Mouse (Mus musculus) cerebellum, adult 2 months (tissue): Measurements from ENCODE around the gene Psmd7. TPM values are rescaled to one million over a fixed set of nuclear protein-coding genes. Genes with fewer than 3 reads are reported as not detected.
A peak's percentile ranks its signal among the peaks of the same experiment; 100 is the strongest.
"Not testable (repeated sequence)": the region's sequence is repeated elsewhere in the genome, so short reads cannot be mapped to it uniquely, and the experiment has no call there.

Experiments used
- DNase-seq, 2 experiments: peaks; one replicate each; pipeline ENCODE4 v3.0.0; 2021
- H3K27ac ChIP-seq: fragments of 200-500 bp; 2 replicates; pipeline ENCODE4 v1.5.1; 2012; ENCODE audit warnings: low read length, control low read depth, inconsistent platforms; ENCODE audit not compliant: insufficient read depth
- H3K27me3 ChIP-seq: fragments of 200-500 bp; 2 replicates; pipeline ENCODE4 v1.6.1; 2012; ENCODE audit warnings: inconsistent platforms, mild to moderate bottlenecking, low read length, moderate library complexity; ENCODE audit not compliant: control insufficient read depth, insufficient read depth
- H3K4me1 ChIP-seq: fragments of 200-500 bp; 2 replicates; pipeline ENCODE4 v1.6.1; 2011; ENCODE audit warnings: low read length; ENCODE audit not compliant: control insufficient read depth, insufficient read depth
- H3K4me3 ChIP-seq: fragments of 200-500 bp; replicated peaks from 2 replicates; pipeline ENCODE3; 2011; ENCODE audit warnings: mild to moderate bottlenecking, low read depth, low read length, control low read depth; ENCODE audit not compliant: insufficient read depth
- CTCF ChIP-seq: fragments of 200-500 bp; IDR thresholded peaks from 2 replicates; pipeline ENCODE4 v1.5.1; 2011; ENCODE audit warnings: low read depth, mild to moderate bottlenecking, control low read depth, low read length, moderate library complexity, borderline replicate concordance; ENCODE audit not compliant: insufficient read depth
- POLR2A ChIP-seq: fragments of 200-500 bp; IDR thresholded peaks from 2 replicates; pipeline ENCODE4 v1.6.1; 2011; ENCODE audit warnings: low read length, control low read depth, borderline replicate concordance; ENCODE audit not compliant: insufficient read depth
- WGBS: fragments of 180-500 bp; shearing (Covaris S2); methylation state at CpG from one replicate; pipeline ENCODE4 v1.1.7; 2018; 5-methylcytosine and 5-hydroxymethylcytosine counted together
- polyA plus RNA-seq: library from polyadenylated mRNA; depleted of rRNA; stranded (reverse); fragments of >200 nt; gene quantifications from 2 replicates; pipeline ENCODE4 v1.2.3, GENCODE M21; 2012; rRNA removed

Psmd7 gene
- polyA plus RNA-seq, result 108 and 116 TPM in 2 replicates

DNA sequence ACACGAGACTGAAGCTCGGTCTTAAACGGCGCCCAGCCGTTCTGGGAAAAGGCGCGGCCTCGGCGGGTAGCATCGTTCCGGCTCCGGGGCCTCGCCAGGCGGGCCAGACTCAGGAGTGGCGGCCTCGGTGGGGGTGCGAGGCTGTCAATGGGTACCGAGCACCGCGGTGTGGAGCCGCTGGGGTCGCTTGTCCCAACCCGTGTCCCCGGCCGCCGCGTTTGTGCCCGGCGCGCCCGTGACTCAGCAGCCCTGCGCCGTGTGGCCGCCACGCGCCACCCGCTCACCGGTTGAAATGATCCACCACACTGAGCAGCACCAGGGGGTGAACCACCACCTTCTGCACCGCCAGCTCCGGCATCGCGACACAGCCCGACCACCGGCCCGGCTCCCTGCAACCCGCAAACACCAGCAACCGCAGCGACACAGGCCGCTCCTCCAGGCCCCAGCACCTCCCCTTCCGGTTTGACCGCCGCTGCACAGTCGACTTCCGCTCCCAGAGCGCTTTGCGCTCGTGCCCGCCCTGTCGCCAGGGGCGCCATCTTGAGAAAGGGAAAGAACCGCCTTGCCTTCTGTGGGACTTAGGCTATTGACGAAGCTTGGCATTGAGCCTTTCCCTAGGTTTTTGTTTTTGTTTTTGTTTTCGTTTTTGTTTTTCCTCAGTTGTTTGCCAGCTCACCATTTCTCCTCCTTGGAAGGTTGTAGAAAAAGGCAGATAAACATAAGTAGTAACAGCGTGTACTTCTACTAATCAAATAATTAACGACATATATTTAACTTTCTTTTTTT, at the start of gene Psmd7:
Gene Psmd7, minus strand, starts transcription at position 470 of the 786 bp plus-strand sequence.
- TF ChIP-seq CTCF (no peak), POLR2A (peak; percentile 91)

DNA sequence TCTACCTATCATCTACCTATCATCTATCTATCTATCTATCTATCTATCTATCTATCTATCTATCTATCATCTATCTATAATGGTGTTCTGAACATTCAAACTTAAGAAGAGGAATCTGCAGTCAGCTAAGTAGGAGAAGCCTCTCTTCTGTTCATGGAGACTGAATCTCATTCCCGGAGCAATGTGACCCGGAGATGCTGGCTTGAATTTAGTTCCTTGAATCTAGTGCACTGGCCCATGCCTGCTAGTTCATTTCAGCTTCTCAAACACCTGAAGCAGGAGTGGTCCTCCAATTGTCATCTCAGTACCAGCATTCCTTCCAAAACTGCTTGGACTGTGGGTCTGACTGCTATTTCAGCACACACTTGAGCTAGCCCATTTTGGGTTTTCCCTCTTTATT, 45.5 kb upstream of the Psmd7 start:
- Histone ChIP-seq H3K4me1 (no peaks in the 10 kb centered on the region), H3K27me3 (no peaks in the 10 kb centered on the region; the same call in 1 of the 2 replicates), H3K27ac (no peak overlapping the region), H3K4me3 (no peak overlapping the region)
- no peak for TF ChIP-seq POLR2A
- no peak for TF ChIP-seq CTCF
- no peak for DNase-seq
- WGBS, result 91% methylated on average over 2 of the region's 2 CpGs

More for the DNA sequence above, at the start of gene Psmd7:
- peak within 1 kb of the TSS; percentile 88 for H3K27ac ChIP-seq
- H3K27me3 ChIP-seq, result no peaks in the 10 kb centered on the region
- WGBS, result 3% methylated on average over 61 of the region's 65 CpGs
- peak; percentile 94 to 96 for DNase-seq
- peak within 1 kb of the TSS; percentile 91 for H3K4me3 ChIP-seq
- peaks cover 3% of the 10 kb centered on the region; the same call in 1 of the 2 replicates for H3K4me1 ChIP-seq

DNA sequence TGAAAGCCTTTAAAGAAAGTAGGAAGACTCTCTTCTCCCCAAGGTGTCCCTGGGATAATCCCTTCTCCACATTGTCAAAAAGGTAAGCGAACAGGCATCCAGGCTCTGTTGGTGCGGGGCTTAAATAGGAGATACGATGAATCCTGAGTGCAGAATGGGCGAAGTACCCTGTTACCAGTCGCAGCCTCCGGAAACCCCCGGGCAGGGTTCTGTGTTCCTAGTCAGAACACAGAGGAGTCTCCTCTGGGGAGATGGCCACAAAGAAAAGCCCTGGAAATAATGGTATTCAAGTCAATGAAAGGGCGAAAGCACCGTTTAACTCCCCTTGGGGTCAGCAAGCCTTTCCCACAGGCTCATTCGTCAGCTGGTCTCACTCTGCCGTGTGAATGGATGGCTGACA, 41.4 kb upstream of the Psmd7 start:
- no peak overlapping the region for H3K4me3 ChIP-seq
- TF ChIP-seq POLR2A (no peak), CTCF (no peak)
- 68% methylated on average over 11 of the region's 11 CpGs for WGBS
- no peaks in the 10 kb centered on the region; the same call in 1 of the 2 replicates for H3K27me3 ChIP-seq
- H3K4me1 ChIP-seq, result no peaks in the 10 kb centered on the region
- no peak overlapping the region for H3K27ac ChIP-seq
- no peak for DNase-seq

DNA sequence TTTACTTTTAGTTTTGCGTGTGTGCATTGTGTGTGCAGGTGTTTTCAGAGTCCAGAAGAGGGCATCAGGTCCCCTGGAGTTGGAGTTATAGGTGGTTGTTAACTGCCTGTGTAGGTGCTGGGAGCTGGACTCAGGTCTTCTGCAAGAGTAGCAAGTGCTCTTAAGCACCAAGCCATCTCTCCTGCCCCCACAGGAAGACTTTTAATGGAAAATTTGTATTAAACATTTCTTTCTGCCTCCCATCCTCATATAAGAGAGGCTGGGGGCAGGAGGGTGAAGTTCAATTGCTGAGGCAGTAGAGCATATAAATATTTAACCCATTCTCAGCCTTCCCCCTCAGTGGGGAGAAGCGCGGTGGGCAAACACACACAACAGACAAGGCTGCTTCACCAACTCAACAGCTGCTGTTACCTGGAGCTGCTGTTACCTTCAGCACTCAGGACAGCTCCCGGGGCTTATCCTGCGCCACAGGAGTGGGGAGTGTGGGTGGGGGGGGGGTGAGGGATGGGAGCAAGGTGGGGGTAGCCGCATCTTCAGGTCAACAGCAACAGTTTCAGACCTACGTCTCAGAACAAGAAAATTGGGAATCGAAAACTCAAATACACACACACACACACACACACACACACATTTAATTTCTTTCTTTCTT, 40.4 kb upstream of the Psmd7 start:
- DNase-seq, result no peak
- no peak for TF ChIP-seq CTCF
- no peak for TF ChIP-seq POLR2A
- H3K4me3 ChIP-seq, result no peak overlapping the region
- no peaks in the 10 kb centered on the region; the same call in 1 of the 2 replicates for H3K27me3 ChIP-seq
- H3K4me1 ChIP-seq, result no peaks in the 10 kb centered on the region
- no peak overlapping the region for H3K27ac ChIP-seq
- WGBS, result 77% methylated on average over 8 of the region's 8 CpGs

DNA sequence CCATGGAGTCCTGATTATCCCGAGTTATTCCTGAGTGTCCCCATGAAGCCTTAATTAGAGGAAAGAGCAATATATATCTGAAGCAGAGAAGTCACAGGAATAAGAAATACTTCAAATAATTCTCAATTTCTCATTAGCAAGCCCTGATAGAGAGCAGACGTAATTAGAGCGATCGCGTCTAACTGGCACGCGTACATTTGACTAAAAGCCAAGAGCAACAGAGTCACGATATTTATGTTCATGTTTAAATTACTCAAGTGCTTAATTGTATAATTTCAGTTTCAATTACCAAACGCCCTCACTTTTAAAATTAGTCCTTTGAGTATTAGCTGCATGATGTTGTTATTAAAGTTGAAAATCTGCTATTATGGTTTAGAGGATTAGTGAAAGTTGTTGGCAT, 39.6 kb upstream of the Psmd7 start:
- TF ChIP-seq POLR2A (no peak), CTCF (no peak)
- no peaks in the 10 kb centered on the region; the same call in 1 of the 2 replicates for H3K27me3 ChIP-seq

DNA sequence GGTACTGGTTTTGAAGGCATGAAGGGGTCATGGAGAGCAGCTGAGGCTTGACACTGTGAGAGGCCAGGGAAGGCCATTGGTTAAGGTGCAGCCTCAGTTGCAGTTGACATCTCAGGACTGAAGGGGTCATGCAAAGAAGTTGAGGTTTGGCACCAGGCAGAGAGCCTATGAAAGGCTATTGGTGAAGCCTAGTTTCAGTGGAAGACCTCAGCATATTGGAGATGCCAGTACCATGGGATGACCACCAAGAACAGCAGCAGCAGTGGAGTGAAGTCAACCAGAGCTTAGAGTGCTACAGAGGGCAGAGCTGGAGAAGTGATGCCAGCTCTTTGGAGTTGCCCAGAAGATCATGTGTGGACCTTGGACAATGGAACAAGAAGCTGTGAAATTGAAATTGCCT, 36.0 kb upstream of the Psmd7 start:
- DNase-seq, H3K4me1 ChIP-seq, H3K4me3 ChIP-seq, H3K27ac ChIP-seq, H3K27me3 ChIP-seq: not testable (repeated sequence)

More for the DNA sequence above, 39.6 kb upstream of the Psmd7 start:
- WGBS, result 51% methylated on average over 9 of the region's 9 CpGs
- Histone ChIP-seq H3K4me1 (no peaks in the 10 kb centered on the region), H3K4me3 (no peak overlapping the region), H3K27ac (no peak overlapping the region)
- DNase-seq, result no peak

DNA sequence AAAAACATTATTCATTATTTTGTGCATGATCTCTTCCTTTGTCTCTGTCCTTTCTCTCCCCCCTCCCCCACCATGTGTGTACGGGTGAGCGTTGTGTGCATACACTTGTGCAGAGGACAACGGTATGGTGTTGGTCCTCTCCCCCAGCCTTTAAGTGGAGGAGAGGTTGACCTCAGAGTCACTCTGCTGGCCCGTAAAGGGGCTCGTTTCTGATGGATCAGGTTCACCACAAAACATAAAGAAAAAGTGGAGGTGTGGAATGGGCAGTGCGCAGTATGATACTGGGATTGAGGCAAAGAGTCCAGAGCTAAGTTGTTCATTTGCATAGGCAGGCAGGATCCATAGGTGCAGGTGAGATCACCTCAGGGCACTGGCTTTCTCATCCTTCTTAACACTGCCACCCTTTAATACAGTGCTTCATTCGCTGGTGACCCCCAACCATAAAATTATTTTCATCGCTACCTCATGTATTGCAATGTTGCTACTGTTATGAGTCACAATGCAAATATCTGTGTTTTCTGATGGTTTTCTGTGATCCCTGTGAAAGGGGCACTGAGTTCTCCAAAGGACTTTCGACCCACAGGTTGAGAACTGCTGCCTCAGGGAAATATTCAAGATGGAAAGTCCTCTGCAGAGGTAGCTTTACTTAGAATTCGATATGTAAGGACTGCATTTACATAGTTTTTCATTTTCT, 33.8 kb upstream of the Psmd7 start:
- TF ChIP-seq POLR2A (no peak), CTCF (no peak)
- H3K27me3 ChIP-seq, result no peaks in the 10 kb centered on the region
- no peak for DNase-seq
- no peak overlapping the region for H3K4me3 ChIP-seq
- H3K27ac ChIP-seq, result no peak overlapping the region
- no peaks in the 10 kb centered on the region for H3K4me1 ChIP-seq
- 90% methylated on average over 10 of the region's 10 CpGs for whole genome bisulfite sequencing
